Mouse (Mus musculus) frontal cortex, postnatal 25 days (tissue): ENCODE measurements around the gene Wdtc1.

Experiments
- DNase-seq, 2 experiments: peaks; one replicate each; pipeline ENCODE4 v3.0.0; 2022; ENCODE audit warnings: low spot score in 2 of 2

Wdtc1 gene

DNA sequence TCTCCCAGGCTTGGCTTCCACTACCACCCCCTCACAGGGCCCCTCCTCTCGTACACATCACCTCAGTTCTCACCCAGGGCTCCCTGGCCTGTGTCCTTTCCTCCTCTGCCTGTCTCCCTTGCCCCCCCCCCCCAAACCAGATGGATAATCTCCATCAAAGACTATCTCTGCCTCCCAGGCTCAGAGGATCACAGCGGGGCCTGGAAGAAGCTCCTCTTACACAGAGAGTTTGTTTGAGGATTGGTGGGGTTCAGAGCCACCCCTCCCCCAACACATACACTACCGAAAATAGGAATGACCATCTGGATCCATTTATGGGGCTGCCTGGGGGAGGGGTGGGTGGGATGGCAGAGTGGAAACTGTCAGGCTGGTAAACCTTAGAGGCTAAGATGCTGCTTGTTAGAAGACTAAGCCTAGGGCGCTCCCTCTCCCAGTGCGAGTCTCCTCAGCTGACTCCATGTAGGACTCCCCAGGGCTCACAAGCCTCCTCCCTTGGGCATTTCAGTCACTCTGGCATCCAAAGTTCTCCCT, 71.3 kb downstream of the Wdtc1 start:
- no peak for DNase-seq

DNA sequence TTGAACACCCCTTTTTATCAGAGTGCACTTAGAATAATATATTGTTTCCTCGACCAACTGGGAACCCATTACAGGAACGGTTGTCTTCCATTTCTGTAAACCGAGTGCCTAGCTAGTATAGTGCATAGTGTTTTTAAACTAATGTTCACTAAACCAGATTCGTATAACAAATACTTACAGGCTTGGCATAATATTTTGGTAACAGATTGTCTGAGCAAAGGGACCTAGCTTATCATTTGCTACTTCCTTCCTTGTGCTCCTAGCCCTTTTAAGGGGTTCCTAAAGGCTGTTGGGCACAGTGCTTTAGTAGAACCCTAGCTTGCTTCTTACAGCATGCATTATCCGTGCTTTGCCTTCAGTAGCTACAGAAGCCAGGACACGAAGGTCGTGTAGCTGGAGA, 71.8 kb downstream of the Wdtc1 start:
- DNase-seq: no peak

- no peak for DNase-seq
These were observed 74.8 kb downstream of the Wdtc1 start for GRCm38 (mm10) chr4:133278482-133278881.

GRCm38 (mm10) chr4:133278067-133278466, 75.2 kb downstream of the Wdtc1 start:
- no peak for DNase-seq

DNA sequence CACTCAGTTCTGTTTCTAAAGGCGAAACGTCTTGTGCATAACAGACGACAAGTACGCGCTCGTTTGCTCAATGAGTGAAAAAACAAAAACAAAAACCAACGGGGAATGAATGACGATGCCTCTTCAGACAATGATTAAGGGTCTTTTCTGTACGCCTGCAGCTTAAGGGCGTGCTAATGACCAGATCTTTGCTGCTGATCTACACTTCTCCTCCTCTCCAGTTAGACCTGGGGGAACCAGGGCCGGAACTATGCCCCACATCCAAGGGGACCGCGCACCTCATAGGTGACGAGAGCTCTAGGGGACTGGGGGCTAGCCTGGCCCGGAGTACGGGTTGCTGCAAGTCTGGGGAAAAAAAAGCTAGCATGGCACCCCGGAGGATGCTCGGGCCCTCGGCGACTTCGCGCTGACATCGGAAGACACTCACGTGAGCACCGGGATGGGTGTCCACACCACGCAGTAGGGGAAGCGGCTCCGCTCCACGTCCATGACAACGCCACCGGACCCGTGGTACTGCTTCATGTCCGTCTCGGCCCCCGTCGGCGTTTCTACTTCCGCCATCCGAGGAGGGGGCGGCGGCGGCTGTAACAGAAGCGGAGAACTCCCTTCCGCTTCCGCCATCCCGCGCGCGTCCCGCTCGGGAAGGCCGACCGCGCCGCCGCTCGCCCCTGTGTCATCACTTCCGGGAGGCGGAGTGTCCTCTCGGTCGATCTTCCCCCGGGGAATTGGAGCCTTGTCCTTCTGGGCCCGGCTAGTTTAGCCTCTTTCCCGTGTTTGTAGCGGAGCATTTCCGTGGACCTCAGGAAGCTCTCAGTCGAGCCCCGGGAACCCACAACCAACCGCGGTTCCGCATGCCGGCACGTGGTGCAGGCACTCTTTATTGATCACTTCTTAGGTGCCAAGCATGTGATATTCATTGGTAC, 75.9 kb downstream of the Wdtc1 start, which contains the start of gene Tmem222:
Gene Tmem222, minus strand, starts transcription at position 689 of the 923 bp plus-strand sequence.
- peak; percentile 95 to 96 for DNase-seq

GRCm38 (mm10) chr4:133270929-133271328, 82.4 kb downstream of the Wdtc1 start:
- DNase-seq: no peak

DNA sequence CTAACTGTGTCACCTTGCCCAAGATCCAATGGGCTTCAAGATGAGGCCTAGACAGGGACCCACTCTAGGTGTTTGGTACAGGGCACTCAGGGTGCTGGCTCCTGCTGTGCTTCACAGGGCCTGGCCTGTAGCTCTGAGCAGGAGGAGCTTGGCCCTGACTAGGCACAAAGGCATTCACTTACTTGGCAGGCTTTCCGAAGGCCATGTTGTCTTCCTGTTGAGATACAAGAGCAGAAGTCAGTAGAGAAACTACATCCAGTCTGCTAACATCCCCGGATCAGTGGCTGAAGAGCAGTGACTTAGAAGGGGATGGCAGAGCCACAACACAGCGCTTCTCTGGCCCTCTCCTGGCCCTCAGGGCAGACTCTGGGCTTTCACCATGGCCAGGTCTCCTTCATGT, 83.7 kb downstream of the Wdtc1 start:
- DNase-seq: no peak

GRCm38 (mm10) chr4:133268931-133269330, 84.3 kb downstream of the Wdtc1 start:
- no peak for DNase-seq

GRCm38 (mm10) chr4:133266248-133266880, 86.9 kb downstream of the Wdtc1 start:
- no peak for DNase-seq

- DNase-seq: no peak
These were observed 87.5 kb downstream of the Wdtc1 start for GRCm38 (mm10) chr4:133265759-133266158.

- DNase-seq: no peak
These were observed 88.0 kb downstream of the Wdtc1 start for GRCm38 (mm10) chr4:133265297-133265696.

DNA sequence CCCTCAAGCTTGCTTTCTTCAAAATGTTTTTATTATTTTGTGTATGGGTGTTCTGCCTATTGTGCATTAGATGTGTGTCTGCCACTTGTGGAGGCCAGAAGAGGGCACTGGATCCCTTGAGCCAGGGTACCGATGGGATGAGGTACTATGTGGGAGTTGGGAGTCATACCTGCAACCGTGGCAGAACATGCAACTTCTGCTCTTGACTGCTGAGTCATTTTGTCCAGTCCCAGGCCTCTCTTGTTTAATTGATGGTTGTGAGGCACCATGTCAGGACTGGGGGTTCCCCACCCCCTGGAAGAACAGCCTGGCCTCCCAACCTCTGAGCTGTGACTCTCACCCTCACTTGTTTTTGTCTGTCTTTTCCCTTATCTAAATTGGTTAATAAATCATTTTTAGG, 88.7 kb downstream of the Wdtc1 start:
- DNase-seq: no peak

GRCm38 (mm10) chr4:133263756-133264155, 89.5 kb downstream of the Wdtc1 start:
- DNase-seq: no peak

DNA sequence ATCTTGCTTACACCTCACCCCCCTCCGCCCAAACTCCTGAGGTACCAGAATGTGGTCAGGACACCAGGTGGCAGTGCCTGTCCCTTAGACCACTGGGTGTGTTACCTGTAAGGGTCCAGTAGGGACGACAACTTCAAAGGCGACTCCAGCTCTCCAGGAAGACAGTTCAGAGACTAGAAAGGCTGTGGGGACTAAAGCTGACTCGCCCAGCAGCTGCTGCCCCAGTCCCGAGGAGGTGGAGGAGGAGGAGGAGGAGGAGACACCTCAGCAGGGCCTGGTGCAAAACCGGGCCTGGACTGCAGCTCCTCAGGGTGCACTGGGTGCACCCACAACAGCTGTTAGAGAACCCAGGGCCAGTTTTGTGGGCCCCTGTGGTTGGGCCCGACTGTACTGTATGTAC, 90.4 kb downstream of the Wdtc1 start, which contains the start of gene Sytl1:
Gene Sytl1, minus strand, starts transcription at position 232 of the 400 bp plus-strand sequence.
- DNase-seq: no peak

GRCm38 (mm10) chr4:133262375-133262765, 90.9 kb downstream of the Wdtc1 start:
- DNase-seq: no peak

- DNase-seq: no peak
These were observed 91.5 kb downstream of the Wdtc1 start for GRCm38 (mm10) chr4:133261641-133262374.

GRCm38 (mm10) chr4:133257798-133258408, 95.4 kb downstream of the Wdtc1 start:
- DNase-seq: no peak

- no peak for DNase-seq
These were observed 96.1 kb downstream of the Wdtc1 start for GRCm38 (mm10) chr4:133257230-133257629.

DNA sequence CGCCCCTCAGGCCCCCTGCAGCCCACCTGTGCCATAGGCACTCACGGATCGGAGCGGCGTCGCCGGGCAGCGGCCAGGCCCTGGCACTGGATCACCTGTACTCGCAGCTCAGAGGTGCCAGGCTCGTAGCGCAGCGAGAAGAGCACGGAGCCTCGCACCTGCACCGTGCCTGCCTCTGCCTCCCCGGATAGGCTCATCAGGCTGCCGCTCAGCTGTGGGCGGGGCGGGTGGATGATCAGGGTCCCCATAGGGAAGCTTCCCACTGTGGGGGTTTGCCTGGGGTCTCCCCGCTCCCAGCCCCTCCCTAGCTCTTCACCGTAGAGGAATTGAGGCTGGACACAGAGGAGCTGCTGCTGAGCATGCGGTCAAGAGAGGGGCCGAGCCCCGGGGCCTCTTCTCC, 96.5 kb downstream of the Wdtc1 start:
- no peak for DNase-seq

DNA sequence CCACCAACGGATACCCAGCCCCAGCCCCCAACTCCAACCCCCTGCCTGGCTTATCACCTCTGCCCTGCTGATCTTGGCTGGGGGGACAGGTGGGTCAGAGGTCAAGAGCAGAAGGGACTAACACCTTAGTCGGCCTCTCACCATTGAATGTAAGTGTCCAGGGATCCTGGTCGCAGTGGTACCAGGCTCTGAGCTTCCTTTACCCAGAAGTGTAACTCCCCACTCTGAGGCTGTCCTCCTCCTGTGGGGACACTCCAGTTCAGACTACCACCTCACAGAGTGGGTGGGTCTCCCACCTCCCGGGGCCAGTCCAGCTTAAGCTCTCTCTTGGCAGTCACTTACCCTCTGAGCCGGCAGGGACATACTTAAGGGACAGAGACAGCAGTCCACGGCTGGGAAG, 97.9 kb downstream of the Wdtc1 start:
- no peak for DNase-seq

GRCm38 (mm10) chr4:133253412-133253811, 99.9 kb downstream of the Wdtc1 start:
- no peak for DNase-seq

DNA sequence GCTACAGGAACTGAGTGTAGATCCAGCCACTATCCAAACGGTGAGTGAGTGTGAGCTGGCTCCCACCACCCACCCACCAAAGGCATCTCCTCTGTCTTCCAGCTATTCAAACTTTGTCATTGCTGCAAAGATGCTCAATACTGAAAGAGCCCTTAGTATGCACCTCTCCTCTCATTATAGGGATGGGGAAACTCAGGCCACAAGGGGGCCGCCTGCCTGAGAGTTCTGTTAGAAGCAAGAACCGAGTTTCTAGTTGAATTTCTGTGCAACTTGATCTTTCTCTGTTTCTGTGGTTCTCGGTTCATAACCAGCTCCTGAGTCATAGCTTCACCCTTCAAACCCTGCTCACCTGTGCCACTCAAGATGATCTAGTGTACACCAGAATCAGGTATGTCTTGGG, 101.2 kb downstream of the Wdtc1 start:
- DNase-seq: no peak
